Mouse (Mus musculus) ZHBTc4 (cell line): Measurements from ENCODE around the gene Myh7.

Source experiments
- DNase-seq: peaks from one replicate; pipeline ENCODE4 v3.0.0-alpha.2; 2011; ENCODE audit warnings: low read depth, low spot score

The Myh7 gene

DNA sequence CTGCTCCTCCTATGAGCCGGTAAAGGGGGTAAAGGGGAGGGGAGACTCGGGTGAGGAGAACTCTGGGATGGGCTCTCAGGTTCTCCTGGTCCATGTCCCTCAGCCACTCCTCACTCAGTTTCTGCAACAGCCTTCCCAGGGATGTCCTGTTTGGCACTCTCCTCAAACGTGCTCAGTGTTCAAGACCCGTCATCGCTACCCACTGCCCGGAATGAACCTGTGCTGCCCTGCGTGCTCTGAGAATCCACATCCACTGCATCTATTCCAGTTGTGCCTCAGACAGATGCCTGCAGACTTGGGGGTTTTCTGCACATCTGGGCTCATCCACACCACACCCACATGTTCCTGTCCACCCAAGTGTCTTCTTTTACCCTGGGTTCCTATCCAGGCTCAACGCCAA is 51.9 kb downstream of the Myh7 start:
- no peak for DNase-seq

DNA sequence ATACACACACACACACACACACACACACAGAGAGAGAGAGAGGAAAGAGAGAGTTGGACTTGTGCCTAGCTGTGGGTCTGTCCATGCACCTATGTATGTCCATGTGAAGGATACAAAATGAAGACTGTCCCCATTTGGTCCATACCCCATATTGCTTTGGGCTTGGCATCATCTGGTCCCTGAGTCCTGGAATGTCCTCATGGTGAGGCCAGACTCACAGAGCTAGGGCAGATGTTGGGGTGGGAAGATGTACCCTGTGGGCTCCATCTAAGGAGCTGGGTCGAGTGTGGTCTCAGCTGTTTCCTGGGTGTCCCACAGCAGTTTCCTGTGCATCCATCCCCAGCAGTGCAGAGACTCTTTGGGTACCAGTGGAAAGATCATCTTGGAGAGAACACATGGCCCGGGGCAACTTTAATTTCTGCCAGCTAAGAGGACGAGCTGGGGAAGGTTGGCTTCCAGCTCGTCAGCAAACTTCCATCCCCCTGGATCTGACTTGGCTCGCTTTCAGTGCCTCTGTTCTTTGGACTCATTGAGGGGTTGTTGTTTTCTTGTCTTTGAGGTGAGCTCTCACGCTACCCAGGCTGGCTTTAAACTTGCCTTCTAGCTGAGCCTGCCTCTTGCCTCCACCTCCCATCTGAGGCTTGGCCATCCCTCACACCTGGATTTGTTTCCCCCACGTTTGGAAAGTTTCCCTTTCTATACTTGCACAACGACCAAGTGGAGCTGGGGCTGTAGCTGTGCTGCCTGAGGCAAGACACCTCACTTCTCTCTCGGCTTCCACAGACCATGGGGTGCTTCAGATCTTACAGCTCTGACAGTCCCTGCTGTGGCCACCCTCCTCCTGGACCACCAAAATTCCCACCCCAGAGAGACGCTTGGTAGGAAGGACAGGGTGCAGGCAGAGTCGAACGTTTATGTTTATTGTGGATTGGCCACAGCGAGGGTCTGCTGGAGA is 53.1 kb downstream of the Myh7 start:
- DNase-seq, result no peak

DNA sequence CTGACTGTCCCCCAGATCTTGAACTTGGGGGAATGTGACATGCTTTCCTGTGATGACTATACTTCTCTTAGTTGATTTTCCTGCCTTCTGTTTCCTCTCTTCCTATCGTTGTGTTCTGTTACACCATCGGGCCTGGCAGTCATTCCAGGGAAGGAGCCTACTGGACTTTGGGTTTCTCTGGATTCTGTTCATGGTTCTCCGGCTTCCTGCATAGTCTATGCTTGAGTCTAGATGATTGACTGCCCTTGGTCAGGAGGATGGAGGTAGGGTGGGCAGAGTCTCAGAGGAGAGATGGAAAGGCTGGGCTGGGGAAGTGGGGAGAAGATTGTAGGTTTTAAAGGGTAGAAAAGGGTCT is 54.3 kb downstream of the Myh7 start:
- no peak for DNase-seq

DNA sequence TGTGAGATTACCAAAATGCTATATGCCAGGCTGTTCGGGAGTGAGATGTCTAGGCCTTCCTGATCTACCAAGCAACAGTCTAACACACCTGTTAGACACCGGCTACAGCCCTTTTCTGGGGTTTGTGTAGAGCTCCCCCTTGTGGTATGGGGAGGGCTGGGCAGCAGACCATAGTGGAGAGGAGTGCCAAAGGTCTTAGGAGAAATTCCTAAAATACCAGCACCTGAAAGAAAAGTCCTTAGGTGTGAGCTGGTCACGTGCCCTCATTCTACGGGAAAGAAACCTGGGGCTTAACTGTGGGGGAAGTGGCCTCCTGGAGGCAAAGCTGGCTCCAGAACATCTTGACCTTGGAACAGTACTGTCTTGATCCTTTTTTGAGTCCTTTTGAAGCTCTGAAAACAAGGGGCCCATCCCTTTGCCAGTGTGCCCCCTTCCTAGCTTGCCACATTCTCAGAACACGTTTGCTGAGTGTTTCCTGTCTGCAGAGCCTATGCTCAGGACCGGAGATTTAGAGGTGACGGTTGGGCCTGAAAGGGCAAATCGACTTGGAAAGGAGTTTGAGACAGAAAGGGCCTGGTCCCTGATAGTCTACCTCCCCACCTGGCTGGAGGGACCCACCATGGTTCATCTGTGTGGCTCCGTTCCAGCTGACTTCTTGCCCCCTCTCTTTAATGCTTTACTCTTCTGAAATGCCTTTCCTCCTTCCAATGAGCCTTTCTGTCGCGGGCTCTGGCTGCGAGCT is 54.8 kb downstream of the Myh7 start:
- DNase-seq, result peak; percentile 95

DNA sequence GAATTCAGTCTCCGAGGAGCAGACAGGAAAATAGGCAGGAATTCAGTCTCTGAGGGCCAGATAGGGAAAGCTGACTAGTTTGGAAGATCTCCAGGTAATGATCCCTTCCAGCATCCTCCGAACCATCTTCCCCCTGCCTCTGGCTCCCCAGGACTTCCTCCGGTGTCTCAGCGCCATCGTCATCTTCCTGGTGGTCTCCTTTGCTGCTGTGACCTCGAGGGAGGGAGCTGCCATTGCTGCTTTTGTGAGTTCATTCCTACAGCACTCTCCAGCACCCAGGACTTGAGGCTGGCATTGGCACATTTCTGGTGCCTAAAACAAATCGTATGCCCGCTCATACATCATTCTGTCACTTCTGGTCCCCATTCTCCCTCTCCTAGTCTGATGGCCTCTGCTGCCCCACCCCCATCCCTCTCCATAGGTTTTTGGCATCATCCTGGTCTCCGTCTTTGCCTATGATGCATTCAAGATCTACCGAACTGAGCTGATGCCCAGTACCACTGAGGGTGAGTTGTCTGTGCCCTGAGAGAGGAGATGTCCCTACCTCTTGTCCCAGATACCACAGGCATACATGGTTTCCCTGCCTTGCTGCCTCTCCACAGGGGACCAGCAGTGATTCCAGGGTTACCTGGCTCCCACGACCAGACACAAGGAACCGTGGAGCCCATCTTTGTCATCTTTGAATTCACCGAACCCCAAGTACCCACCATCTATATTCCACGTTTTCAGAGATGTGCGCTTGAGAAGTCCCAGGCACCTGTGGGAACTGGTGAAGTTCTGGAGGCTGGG is 55.8 kb downstream of the Myh7 start:
- DNase-seq, result no peak

DNA sequence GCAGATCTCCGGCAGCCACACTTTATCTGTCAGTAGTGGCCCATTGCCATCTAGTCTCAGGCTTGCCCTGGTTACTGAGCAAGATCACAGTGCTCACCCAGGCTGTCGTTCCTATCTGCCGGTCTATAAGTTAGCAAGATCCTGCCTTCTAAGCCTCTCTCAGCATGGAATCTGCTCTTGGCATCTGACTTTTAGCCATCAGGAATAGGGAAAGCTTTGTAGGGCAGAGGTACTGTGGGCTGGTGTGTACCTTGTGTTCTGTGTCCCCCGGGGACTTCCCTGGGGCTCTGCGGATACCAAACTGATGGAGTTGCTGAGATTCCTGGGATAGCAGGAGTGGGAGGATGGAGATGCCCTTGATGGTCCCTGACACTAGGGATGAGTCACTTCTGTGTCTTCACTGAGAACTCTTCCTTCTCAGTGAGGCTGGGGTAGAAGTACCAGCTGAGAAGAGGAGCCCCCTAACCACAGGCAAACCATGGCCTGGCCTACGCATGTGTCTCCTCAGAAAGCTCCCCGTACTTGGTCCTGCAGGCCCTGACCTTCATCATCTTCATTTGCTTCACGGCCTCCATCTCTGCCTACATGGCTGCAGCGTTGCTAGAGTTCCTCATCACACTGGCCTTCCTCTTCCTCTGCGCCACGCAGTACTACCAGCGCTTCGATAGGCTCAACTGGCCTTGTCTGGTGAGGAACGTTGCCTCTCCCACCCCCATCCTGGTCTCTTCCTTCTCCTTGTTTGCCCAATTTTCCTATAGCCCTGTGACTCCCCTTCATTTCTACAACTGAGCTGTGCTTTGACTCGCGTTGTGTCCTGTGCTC is 56.9 kb downstream of the Myh7 start:
- no peak for DNase-seq

DNA sequence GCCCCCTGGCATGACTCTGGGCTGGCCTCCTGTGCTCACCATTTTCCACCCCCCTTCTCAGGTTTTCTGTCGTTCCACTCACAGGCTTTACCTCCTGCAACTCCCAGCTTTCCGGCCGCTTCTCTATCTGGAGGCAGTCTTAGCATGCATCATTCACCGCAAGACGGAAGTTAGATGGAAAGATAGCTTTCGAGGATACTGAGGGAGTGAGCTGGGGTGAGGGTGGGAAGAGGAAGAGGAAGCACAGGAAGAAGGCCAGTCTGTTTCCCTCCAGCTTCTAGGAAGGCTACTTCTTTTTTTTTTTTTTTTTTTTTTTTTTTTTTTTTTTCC is 57.6 kb downstream of the Myh7 start:
- DNase-seq, result no peak

DNA sequence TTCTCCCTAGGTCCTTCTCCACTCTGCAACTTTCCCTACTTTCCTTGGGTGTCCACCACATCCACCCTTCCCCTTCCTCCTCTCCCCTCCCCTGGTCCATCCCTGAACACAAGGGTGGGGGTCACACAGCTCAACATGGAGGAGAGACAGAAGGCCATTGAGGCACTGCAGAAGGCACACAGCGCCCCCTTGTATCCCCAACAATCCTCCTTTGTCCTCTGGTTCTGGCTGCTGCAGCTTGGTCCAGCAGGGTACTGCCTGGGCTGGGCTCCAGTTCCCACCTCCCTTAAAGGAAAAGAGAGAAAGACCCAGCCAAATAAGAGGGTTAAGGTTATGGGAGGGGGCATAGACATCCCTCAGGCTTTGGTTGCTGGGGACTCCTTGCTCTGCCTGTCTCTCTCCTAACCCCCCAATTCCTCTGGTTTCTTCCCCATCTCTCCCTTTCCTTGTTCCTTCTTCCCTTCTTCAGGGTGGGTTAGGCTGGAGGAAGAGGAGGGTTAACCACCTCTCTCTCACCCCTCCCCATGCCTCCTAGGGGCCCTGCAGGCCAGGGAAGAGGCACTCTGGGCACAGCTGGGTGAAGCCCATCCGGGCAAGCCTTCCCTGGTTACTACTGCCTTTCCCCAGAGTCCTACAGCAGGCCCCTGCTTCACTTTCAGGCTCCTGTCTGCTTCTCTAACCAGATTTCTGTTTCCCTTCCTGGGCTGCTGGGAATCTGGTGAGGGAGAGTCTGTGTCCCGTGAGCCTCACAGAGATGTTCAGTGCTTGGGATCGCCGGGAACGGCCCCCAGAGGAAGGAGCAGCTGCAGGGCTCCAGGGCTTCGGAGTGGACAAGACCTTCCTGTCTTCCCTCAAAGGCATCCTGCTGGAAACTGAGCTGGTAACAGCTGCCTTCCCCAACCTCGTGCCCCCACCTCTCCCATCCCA is 58.3 kb downstream of the Myh7 start, which contains the start of gene Cmtm5:
TSS of gene Cmtm5 (plus strand) at position 358 of the 927 bp plus-strand sequence.
- DNase-seq, result no peak

DNA sequence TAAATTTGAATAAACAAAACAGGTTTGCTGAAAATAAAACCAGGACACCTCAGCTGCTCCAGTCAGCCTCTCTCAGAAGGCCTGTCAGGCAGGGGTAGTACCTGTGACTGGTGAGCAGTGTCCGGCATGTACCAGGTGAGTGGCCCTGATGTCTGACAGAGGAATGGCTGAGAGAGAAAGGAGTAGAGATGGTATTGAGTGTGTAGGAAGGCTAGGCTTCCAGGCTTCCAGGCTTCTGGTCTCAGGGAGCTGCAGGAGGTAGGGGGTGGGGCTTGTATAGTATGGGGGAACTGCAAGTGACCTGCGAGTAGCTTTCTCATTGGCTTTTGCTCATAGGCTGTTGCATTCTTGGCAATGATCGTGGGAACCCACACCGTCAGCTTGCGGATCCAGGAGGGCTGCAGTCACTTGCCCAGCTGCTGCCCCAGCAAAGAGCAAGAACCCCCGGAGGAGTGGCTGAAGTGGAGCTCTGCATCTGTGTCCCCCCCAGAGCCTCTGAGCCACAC is 61.7 kb downstream of the Myh7 start, which contains the start of gene Il25:
TSS of gene Il25 (plus strand) at position 51 of the 506 bp plus-strand sequence.
- DNase-seq, result no peak

DNA sequence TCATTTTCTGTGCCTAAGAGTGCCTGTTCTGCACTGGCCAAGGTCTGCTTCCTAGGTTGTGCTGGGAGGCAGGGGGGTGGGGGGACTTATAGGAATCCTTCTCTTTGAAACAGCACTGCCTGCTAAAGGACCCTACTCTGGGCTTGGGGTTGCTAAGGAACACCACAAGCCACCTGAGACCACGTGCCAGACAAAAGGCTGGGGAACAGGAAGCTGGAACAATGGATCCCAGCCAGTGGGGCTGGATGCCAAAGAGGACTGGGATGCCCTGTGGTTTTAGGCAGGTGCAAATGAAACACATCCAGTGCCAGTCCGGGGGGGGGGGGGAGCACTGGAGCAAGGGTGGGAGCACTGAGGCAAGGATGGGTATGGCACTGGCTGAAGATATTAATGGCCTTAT is 64.0 kb downstream of the Myh7 start:
- peak; percentile 58 for DNase-seq

DNA sequence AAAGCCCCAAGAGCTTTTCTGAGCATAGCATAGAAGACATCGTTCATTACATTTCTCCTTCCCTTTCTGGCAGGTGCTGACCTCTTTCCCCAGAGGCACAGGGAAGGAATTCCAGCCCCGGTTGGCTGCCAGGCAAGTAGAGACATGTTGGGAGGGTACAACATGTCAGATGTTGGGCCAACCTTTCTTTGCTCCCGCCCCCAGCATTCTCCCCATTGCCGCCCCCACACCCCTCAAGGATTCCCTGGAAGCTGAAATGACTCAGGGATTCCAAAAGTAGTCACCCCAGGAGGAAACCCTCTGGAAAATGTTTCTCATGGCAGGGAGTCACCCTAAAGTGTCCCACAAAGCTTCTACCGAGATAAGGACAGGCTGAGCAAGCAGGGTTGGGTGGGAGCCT is 64.6 kb downstream of the Myh7 start:
- no peak for DNase-seq

DNA sequence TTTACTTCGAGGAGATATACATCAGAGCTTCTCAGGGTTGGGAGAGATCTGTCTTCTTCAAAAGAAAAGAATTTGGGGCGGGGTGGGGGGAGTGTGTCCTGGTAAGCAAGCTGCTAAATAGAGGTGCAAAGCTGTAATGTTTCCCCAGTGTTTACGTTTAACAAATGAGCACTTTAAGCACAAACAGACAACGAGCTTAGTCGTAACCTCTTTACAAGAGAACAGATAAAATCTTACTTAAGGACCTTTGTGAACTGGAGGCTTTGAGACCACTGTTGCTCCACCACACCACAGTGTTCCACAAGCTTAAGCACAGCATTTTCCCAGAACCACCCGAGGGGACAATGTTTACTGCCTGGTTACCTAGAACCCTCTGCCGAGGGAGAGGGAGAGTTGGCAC is 67.1 kb downstream of the Myh7 start:
- DNase-seq, result no peak

DNA sequence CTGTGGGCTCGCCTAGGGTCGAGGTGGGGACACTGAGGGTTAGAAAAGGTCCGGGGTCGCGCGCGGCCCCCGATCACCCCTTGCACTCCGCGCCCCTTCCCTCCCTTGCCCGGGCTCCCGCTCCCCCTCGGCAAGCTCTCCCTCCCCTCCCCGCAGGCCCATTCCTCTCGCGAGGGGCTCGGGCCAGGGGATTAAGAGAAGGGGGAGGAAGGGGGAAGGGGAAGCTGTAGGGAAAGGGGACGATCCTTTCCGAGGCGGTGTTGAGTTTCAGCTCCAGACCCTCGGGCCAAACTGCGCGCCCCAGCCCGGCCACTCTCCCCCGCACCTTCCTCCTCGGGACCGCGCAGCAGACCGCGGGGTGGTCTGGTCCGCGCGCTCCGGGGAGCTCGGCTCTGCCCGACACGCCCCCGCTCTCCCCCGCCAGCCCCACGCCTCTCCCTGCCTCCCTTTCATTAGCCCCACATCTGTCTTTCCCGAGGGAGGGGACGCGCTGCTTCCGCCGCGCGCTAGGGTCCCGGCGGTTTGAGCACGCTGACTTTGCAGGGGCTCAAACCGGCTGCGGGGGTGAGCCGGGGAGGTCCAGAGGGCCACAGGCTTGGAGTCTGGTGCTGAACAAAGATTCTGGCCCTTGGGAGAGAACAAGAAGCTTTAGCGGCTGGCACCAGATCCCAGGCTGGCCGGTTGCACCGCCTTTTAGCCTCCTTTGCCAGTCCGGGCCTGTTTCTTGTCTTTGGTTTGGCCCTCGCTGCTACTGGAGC is 67.8 kb downstream of the Myh7 start:
- peak; percentile 76 for DNase-seq

DNA sequence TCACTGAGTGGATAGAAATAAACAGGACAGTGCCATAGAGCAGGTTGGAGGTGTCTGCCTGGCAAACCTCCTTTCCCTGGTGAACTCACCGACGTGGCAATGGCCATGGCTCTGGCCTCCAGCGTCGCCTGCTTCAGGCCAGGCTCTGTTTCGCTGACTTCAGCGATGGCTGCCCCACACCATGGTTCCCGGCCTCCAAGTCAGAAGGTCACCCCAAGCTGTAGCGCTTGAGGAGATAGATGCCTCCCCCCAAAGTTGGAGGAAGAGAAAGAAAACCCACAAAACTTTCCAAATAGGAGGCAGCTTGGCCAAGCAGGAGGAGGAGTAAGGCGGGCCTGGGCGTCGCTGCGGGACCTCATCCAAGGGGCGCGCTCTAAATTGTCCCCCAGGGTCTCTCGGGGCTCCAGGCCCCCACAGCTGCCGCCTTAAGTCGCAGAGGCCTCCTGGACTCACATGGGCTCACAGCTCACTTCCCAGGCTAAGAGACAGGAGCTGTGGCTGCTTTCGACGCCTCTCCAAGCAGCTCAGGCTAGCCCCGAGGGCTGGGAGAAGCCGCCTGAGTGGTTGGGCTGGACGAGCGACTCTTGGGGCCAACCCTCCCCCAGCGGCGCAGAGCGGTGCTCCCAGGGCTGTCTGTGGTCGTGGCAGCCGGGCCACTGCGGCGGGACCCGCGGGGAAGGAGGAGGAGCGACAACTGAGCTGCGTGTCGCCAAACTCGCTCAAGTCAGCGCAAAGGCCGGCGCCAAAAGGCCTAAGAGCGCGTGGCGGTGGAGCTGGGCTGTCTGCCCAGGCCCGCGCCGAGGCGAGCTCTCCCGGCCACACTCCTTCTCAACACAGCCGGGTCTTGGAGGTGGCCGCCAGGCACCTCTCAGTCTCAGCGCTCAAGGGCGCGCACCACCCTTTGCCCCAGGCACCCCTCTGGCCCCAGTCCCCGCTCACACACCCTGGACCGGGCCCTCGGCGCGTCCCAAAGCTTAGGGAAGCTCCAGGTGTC is 68.8 kb downstream of the Myh7 start, which contains the start of gene Efs:
TSS of gene Efs (minus strand) at position 778 of the 994 bp plus-strand sequence.
- DNase-seq, result peak; percentile 79

DNA sequence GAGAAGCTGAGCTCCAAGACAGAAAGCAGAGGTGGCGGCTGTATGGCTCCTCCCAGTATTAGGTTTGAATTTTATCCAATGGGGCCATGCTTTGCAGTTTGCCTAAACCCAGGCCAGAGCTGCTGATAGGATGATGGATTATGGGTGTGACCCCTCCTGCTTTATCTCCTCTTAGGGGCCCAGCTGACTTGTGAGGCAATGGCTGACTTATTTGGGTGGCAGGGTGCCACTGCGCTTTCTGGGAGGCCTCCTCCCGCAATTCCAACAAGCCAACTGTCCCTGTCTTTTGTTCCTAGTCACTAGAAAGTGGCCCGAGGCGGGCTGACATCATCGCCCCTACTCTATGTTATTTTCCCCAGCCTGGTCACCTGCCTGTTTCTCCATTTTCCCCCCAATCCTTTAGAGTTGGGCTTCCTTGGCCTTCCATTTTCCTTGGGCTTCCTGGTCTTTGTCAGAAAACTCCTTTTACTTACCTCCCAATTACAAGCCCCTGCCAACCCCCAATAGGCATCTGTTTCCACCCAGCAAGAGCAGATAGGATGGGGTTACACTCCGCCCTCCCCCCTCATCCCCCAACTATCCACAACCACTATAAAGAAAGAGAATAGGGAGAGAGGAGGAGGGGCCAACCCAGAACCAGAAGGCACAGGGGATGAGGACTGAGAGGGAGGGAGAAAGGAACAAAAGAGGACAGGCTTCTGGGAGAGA is 69.6 kb downstream of the Myh7 start:
- peak; percentile 58 for DNase-seq
